Mouse (Mus musculus): ENCODE results near the gene Rpsa.

Rpsa gene

DNA sequence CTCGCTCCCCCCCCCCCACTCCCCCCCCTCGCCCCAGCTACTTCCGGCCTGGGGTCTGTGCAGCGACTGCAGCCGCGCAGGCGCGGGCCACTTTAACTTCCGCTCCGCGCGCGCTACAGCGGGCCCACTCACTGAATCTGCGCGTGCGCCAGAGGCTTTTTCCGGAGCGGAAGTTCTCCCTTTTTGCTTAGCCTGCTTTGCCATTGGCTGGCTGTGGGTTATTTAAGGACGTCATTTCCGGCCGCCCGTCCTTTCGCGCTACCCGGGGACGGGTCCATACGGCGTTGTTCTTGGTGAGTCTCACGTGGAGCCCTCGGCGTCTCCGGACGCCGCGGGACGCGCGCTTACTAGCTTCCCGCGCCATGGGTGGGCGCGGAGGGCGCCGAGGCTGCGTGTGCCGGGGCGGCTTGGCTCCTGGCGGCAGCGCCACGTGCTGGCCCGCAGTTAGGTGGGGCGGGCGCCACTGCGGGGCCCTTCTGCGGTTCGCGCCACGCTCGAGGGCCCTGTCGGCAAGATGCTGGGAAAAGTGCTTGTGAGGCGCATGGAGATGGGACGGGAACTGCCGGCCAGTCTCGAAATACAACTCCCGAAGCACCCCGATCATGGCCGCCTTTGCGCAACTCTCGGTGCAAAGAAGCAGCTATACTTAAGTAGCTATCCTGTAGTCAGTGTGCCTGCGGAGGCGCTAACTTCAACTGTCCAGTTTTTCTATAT lies at the start of gene Rpsa:
TSS of gene Rpsa (plus strand) at position 152 of the 714 bp plus-strand sequence.
- DNase-seq (ENCODE audit: low read depth, low spot score), result peak; percentile 98

DNA sequence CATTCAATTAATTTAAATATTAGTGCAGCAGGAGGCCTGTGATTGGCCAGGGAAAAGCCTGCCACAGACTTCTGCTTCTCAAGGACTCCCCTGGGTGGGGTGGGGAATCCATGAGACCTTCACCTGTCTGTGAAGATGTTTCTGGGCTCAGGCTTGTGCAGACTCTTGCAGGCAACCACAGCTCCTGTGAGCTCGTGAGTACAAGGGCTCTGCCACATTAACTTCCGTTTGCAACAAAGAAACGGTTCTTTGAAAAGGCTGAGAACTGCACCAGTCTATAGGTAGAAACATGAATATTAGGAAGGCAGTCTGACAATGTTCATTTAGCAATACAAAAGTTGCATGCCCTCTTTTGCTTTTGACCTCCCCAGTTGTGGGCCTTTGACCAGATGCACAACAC lies 49.2 kb upstream of the Rpsa start:
- no peak for DNase-seq (ENCODE audit: low read depth, low spot score)

DNA sequence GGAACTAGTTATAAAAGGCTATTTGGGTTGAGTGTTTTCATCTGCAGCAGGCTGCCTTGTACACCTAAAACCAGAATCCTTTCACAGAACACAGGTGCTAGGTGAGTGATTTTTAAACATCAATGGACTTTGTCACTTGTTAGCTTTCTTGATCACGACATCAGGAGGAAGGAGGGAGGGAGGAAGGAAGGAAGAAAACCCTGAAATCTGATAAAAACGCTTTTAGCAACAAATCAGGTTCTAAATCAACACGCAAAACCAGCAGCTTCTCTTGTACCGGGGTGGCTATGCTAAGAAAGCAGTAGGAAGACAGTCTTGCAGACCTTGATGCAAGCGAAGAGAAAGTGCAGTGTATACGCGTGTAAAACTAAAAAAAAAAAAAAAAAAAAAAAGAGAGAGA lies 47.6 kb upstream of the Rpsa start:
- no peak for DNase-seq (ENCODE audit: low read depth, low spot score)

DNA sequence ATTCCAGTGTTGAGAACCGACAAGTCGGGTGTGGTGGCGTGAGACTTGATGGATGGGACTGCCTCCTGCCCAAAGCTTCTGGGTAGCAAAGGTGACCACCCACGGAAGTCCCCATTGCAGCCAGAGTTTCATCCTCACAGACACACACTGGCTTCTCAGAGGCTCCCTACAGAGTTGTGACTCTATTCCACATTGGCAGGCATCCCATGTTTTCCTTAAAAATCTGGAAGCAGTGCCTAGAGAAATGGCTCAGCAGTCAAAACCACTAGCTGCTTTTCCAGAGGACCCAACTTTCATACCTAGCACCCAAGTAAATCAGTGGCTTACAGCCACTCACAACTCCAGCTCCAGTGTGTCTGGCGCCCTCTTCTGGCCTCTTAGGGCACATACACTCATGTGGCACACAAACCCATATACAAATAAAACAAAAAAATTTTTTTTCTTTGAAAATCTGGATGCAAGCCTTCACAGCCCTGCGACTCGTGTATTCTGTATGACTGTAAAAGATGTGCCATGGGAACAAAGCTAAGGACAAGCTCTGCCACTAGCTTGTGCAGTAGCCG lies 46.9 kb upstream of the Rpsa start:
- DNase-seq (ENCODE audit: low read depth, low spot score), result peak; percentile 49

DNA sequence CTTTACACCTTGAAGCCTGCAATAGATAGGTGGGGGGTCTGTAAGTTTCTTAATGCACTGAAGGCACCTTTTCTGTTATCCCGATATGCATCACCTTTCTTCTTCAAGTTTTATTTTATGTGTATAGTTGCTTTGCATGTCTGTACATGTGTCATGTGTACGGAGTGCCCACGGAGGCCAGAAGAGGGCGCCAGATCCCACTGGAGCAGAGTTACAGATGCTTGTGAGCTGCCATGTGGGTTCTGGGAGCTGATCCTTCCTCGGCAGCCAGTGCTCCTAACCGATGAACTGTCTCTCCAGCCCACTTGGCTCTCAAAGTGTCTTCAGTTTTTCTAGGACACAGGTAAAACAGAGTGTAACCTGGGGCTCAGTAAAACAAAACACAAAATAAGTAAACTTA lies 46.2 kb upstream of the Rpsa start:
- peak; percentile 79 for DNase-seq (ENCODE audit: low read depth, low spot score)

DNA sequence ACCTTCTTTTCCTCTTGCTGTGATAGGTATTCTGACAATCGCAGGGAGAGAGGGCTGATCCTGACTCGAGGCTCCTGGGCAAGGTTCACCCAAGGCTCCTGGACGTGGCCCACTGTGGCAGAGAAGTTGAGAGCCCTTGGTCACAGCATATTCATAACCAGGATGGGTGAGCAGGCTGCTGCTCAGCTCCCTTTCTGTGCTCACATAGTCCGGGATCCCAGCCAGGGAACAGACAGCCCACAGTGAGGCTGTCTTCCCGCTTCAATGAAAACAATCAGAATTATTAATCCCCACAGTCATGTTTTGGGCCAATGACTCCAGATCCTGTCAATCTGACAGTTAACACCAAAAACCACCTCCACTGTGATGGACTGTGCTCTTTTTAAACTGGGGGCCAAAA lies 45.5 kb upstream of the Rpsa start:
- DNase-seq (ENCODE audit: low read depth, low spot score), result no peak

DNA sequence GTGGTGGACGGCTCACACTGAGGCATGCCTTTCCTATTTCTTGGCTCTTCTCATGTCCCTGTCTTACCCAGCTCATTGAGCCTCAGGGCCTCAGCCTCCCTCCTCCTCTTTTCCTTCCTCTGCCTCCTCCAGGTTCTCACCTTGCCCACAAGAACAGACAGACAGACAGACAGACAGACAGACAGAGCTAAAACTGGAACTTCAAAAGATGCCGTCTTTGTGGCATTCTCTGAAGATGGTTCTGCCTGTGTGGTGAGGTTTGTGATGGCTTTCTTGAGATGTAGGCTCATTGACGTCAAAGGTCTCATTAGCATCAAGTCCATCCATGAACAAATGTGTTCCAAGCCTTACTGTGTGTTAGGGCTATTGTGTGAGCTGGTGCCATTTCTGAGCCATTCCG lies 44.8 kb upstream of the Rpsa start:
- no peak for DNase-seq (ENCODE audit: low read depth, low spot score)

DNA sequence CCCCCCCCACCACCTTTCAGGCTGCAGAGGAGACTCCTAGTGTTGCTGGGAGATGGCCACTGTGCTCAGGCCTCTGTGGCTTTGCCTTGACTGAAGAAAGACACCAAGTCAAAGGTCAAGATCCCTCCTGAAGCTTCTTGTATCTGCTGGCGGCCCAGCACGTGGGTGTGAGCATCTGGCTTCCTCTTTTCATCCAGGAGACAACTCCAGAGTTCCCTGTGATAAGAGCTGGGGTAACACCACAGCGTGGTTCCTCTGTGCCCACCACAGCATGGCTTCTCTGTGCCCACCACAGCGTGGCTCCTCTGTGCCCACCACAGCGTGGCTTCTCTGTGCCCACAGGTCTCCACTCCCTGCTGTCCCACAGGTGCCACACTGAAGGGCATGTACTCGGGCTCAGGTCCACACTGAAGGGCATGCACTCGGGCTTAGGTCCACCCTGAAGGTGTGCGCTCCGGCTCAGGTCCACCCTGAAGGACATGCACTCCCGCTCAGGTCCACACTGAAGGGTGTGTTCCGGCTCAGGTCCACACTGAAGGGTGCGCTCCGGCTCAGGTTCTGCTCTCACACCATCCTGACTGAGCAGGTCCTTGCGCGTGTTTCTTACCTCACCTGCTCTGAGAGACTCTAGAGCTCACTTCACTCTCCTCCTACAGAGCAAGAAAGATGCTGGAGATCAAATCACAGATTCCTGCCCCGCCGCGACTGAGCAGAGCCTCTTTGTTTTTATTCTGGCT lies 44.2 kb upstream of the Rpsa start:
- DNase-seq (ENCODE audit: low read depth, low spot score), result no peak

DNA sequence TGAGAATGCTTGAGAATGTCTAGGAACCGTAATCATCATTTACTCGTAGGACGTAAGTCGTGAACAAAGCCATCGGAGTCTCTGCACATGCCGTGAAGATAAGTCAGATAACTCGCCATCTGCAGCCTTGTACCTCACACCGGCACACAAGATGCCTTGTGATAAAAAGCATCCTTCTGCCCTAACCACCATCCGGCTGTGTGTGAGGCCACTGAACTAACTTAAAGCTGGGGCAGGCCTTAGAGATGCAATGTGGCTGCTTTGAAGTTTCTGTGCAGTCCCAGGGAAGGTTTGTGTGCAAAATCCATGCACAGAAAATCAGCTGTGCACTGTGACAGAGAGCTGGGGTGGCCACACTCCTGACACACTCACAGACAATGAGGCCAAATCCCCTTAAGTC lies 43.1 kb upstream of the Rpsa start:
- DNase-seq (ENCODE audit: low read depth, low spot score), result no peak

DNA sequence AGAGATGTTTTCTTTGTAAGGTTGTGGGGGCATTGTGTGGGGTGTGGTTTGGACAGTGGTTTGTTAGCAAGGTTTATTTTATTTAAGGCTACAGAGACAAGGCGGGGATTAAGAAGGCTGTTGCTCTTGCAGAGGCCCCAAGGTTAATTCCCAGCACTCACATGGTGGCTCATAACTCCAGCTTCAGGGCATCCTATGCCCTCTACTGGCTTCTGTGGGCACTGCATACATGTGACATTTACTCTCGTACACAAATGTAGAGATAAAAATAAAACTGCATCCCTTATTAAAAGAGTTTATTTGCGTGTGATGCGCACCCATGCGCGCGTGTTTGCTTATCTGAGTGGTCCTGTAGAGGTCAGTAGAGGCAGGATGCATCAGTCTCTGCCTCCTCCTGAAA lies 38.4 kb upstream of the Rpsa start:
- DNase-seq (ENCODE audit: low read depth, low spot score), result peak; percentile 53

DNA sequence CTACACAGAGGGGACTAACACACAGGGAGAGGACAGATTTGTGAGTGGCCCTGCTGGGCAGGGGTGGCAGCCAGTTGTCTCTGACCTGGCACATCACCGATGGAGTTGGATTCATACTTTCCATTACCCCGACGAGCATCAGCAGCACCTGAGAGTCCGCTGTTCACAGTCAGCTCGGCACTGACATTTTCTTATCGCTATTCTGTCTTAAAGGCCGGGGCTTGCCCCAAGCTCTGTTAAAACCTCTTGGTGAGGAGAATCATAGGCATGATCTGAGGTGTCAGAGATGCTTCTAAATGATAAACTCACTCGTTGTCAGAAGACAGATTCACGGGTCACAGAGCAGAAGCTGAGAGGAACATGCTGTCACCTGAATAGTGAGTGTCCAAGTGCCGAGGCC lies 36.4 kb upstream of the Rpsa start:
- no peak for DNase-seq (ENCODE audit: low read depth, low spot score)

DNA sequence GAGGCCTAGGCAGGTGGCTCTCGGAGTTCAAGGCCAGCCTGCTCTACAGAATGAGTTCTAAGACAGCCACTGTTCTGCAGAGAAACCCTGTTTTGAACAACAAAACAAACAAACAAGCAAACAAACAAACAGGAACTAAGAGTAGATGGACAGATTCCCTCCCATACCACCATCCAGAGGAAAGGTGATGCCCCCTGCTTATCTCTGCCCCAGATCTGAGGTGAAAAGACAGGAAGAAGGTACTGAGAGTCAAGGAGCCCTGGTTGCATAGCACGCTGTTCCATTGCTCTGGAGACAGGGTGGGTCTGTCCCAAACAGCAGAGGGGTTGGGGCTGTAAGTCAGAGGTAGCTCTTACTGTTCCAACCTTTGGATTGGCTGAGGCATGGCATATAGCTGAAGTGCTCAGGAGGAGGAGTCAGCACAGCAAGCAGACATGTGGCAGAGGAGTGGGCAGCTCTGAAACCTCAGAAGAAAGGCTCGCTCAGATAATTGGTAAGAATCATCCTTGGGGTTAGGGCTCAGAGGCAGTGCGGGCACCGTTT lies 35.7 kb upstream of the Rpsa start, which contains the start of gene Ccr8:
TSS of gene Ccr8 (plus strand) at position 419 of the 543 bp plus-strand sequence.
- no peak for DNase-seq (ENCODE audit: low read depth, low spot score)

DNA sequence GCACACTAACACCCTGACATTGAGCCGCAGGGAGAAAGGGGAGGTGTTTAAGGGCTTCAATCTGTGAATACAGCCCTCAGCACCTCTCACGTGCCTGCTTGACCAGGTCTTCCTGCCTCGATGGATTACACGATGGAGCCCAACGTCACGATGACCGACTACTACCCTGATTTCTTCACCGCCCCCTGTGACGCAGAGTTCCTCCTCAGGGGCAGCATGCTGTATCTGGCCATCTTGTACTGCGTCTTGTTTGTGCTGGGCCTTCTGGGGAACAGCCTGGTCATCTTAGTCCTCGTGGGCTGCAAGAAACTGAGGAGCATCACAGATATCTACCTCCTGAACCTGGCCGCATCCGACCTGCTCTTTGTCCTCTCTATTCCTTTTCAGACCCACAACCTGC lies 33.8 kb upstream of the Rpsa start:
- no peak for DNase-seq (ENCODE audit: low read depth, low spot score)

DNA sequence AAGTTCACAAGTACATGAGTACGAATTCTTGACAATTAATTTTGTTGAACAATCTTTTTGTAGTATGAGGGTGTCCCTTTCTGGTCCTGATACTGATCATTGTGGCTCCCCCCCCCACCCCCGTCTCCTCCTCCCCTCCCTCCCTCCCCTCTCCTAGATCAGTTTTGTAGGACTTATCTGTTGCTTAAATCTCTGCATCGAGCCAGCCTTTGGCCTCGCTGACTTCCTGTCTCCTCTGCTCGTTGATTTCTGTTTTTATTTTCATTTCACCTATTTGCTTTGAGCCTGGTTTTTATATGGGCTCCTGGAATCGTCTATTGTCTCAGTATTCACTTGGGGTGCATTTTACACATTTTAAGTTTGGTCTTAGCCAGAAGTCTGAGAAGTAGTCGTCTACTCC lies 31.6 kb upstream of the Rpsa start:
- DNase-seq (ENCODE audit: low read depth, low spot score), result no peak

DNA sequence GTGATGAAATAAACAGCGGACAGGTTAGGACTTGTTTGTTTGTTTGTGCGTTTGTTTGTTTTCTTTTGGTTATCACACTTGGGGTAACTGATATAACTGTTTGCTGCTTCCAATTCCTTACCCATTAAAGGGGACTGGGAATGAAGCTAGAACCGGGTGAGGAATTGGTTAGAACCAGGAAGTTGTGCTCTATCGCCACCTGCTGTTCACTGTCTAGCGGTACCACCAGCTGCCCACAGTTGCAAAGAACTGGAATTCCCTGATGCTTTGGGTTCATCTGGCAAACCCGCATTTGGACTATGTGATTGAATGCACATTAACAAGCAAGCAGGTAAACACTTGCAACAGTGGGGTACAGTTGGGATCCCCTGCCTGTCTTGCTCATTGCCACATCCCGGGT lies 28.8 kb upstream of the Rpsa start:
- DNase-seq (ENCODE audit: low read depth, low spot score), result peak; percentile 87

DNA sequence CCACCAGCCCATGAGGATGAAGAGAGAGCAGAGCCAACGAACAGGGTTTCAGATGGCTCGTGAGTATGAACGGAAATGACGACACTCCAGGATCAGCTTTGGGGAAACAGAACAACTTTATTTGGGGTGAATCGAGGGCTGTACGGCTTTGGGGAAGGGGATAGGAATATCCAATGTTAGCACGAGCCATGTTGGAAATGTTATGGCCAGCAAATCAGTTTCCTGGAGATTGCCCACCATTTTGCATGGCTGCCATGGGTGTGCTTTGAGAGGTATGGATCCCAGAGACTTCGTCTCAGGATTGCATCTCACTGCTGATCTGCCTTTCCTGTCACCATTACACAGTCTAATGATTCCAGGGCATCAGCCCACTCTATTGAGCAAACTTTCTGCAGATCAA lies 28.2 kb upstream of the Rpsa start:
- no peak for DNase-seq (ENCODE audit: low read depth, low spot score)

DNA sequence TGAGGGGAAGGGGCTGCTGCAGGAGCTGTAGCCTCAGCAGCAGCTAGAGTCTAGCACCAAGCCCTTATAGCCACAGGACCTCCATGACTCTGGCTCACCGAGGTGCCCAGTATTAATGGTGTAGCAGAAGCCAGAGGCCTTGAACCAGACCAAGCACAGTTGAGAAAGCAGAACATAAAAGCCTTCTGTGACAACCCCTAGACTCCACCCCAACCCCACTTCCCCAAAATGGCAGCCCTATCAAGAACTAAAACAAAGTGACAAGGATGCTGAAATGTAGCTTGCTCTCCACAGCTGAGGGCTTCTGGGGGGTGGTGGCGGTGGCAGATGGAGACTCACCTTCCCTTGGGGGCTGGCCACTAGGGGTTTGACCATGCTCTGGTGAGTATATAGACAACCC lies 26.3 kb upstream of the Rpsa start:
- DNase-seq (ENCODE audit: low read depth, low spot score), result no peak

DNA sequence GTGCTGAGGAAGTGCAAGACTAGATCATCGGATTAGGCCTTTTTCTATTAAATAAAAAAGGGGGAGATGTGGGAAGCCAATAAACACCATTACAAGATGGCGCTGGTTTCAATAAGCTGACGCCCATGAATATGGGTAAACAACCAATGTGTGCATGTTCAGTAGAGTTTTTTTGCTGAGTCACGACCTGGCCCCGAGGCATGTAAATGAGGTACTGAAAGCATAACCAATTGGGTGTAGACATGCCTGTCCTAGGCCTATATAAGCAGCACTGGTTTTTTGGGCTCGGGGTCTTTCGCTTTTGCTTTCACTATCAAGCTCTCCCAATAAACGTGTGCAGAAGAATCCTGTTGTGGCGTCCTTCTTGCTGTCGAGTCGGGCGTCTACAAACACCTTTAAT lies 18.5 kb upstream of the Rpsa start:
- DNase-seq (ENCODE audit: low read depth, low spot score), result peak; percentile 33

DNA sequence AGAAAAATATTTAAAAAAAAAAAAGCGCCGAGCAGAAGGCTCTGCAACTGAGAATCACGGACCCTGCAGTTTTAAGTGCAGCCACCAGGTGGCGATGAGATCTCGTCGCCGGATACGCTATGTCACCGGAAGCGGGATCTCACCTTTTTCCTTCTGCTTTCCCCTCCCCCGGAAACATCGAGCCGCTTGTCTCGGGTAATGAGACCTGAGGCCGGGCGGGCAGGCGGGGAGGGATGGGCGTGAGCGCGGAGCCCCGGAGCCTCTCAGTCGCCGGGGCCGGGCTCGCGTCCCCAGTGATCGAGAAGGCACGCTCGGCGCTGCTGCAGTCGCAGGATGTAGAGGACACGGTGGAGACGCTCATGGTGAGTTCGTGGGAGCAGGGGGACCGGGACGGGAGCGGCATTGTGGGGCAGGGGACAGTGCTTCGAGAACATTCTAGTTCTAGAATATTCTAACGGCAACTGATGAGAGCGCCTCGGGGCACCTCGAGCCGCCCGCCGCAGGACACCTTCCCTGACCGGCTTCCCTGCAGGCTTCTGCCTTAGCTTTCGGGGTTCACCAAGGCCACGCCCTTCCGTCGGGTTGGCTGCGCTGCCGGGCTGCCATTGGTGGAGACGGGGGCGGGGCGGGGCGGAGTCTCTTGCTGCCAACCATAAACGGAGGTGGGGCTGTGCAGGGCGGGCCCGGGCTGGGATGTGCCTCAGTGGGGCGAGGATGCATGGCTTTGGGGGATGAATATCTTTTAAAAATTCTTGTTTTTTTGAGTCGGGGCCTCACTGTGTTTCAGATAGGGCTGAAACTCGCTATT lies 17.1 kb upstream of the Rpsa start, which contains the start of gene Slc25a38:
TSS of gene Slc25a38 (plus strand) at position 164 of the 808 bp plus-strand sequence.
- peak; percentile 96 for DNase-seq (ENCODE audit: low read depth, low spot score)

DNA sequence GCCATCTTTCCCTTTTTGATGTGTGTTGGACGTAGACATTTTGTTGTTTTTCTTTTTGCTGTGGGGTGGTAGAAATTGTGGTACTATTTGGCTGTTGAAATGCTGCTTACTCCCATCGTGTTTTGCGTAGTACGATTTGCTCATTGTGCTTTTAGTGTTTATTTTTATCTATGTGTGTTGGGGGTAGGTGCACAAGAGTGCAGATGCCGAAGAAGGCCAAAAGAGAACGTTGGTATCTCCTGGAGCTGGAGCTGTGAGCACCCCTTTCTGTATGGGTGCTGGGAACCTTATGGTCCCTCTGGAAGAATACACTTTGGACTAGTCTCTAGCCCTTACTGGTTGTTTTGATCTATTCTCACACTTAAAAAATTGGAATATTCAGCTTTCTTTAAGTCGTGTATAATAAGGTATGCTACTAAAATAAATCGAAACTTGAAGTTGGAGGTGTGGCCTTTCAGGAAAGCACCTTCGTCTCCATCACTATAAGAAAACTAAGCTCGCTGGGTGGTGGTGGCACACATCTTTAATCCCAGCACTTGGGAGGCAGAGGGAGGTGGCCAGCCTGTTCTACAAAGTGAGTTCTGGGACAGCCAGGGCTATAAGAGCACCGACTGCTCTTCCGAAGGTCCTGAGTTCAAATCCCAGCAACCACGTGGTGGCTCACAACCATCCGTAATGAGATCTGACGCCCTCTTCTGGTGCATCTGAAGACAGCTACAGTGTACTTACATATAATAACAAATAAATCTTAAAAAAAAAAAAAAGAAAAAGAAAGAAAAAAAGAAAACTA lies 16.1 kb upstream of the Rpsa start:
- no peak for DNase-seq (ENCODE audit: low read depth, low spot score)

DNA sequence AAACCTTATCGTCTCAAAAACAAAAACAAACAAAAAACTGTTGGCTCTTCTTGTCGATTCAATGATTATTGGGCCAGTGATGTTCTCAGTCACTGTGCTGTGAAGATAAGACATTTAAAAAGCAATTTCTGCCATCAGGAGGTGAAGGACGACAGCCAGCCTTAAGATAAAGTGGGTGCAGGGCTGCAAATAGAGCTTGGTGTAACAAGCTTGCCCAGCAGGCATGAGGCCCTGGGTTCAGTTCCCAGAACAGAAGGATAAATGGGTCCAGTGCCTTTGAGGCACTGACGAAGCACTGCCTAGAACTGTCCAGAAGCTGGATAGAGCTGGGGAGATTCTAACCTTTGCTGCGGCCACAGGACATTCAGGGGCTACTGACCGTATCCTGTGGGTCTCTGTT lies 15.0 kb upstream of the Rpsa start:
- DNase-seq (ENCODE audit: low read depth, low spot score), result no peak
